Mouse (Mus musculus) yolk sac, embryonic 10.5 days (tissue): Measurements from ENCODE around the gene Gsg1.

ENCODE experiments used
- DNase-seq: peaks from one replicate; pipeline ENCODE4 v3.0.0-alpha.2; 2017; ENCODE audit warnings: low spot score

Gsg1 gene

DNA sequence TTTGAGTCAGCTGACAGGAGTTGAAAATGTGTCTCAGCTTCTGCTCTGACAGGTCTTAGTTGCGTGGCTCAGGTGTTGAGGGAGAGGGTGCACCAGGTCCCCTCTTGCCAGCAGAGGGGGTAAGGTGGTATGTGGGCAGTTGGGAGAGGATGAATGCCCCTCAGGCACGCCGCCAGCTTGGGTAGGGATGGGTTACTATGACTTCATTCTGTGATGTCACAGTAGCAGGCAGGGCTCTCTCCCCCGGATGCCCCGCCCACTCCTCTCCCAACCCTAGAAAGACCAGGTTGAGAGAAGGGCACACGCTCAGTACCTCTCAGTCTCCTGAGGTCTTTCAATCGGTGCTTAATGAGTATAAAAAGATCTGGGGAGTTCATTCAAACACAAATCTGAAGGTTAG is at the start of gene Gsg1:
Gene Gsg1 (minus strand): TSS at position 199 of the 400 bp plus-strand sequence.
- DNase-seq: no peak

DNA sequence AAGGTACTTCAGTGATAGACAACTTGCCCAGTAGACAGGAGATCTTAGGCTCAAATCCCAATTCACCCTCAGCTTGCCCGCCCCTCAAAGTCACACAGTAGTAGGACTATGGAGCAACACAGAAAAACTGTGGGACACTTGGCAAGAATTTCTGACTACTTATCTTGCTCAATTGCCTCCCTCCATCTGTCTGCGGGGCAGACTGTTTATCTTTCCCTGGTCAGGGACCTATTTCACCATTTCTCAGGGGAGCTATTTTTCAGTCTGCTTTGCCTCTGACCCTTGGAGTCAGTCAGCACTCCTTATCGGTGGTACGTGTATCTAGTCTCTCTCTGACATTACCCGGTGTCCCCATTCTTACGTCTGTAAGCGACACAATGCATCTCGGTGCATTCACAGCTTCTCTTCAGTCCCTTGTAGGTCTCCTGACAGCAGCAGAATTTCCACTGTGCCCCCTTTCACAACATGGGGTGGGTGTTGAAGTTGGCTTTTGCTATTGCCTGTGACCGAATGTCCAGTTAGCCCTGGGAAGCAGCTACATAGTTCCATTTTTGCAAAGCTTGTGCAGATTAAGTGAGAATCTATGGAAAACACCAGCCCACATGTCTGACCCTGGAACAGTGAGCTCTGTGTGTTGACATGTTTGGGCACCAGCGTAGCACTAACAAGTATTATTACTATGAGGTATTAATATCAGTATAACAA is 48.4 kb upstream of the Gsg1 start:
- no peak for DNase-seq

DNA sequence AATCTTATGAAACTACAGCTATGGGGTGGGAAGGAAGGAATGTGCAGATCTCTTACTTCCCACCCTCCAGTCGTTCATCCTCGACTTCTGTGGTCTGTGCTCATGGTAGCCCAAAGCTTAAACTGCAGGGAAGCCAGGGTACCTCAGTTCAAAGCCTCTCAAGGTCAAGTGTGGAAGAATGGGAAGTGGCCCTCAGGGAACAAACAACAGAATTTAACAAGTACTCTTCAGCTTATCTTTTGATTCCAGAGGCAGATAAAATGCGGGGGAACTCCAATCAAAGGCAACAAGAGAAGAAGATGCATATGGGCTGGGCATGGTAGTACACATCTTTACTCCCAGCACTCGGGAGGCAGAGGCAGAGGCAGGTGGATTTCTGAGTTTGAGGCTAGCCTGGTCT is 46.3 kb upstream of the Gsg1 start:
- no peak for DNase-seq

DNA sequence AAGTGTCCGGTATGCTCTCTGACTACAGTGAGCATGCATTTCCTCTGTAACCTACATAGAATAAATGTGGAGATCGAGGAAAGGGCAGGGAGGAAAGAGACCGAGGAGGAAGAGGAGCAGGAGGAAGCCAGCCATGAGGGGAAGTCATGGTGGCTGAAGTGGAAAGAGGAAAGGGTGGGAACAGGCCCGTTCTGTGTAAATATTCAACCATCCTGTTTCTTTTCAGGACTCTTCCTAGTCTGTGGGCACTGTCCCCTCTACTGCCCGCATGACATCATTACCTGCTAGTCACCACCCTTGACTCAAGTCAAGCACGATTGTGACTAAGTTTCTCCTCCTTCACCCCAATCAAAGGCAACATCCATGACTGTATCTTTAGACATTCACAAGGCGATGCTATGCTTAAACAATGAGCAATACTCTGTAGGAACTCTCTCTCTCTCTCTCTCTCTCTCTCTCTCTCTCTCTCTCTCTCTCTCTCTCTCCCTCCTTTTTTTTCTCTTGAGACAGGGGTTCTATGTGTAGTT is 44.9 kb upstream of the Gsg1 start:
- DNase-seq: no peak

DNA sequence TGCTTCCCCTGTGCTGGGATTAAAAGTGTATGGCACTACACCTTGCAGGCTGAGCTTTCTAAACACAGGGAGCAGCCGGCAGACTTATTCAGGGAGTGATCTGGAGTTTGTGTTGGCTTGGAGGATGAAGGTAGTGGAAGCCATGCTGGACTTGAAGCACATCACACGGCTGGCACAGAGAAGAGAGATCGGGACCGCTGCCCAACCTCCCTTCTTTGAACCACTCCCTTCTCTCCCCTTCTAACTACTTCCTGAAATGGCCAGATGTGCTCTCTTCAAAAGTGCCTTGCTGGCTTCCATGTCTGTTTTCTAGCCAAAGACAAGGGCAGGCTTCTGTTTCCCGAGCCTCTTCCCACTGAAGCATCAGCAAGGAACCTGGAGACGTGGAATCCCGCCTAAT is 43.4 kb upstream of the Gsg1 start:
- DNase-seq: no peak

DNA sequence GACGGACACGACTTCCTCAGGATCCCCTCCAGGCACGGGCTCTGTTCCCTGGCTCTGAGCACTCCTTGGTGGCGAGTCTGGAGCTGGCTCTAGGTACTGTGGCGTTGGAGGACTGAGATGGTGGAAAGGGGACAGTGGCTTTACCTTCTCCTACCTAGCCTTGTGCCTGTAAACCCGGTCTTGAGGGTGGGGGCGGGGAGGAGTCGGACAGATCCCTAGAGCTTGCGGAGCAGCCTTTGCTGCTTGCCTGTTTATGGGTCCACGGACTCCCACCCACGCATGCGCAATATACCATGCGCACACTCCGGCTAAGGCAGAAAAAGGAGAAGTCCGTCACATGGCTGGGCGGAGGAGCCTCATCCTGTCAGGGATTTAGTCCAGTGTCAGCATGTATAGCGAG is 42.1 kb upstream of the Gsg1 start:
- no peak for DNase-seq

DNA sequence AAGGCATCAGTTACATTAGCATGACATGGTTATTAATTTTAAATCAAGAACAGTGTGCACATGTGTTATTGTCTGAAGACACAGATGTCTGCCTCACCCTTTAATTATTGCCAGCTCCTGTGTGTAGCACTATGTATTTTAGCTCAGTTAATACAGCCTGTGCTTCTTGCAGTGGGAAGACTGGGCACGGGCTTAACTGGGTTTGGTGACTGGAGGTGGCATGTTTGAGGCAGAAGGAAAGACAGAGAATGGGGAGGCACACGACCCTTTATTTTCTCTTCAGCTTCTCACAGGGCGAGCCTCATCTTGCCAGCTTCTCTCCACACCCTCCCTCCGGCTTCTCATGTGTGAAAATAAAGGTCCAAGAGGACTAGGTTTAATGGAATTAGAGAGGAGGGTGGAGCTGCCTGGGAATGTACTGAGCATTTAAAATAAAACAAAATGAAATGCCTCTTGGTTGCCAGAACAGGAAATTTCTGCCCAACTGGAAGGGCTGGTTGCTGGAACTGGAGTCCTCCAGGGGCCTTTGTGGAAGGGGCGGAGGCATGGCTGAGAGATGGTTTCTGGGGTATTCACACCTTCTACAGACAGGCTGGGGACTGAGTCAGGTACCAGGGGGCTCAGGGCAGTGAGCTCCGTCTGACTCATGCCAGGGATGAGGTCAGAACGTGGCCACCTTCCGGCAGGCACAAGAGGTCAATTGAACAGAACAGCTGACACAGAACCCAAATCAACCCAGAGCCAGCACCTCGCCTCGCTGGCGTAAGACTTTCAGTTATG is 41.1 kb upstream of the Gsg1 start:
- no peak for DNase-seq

DNA sequence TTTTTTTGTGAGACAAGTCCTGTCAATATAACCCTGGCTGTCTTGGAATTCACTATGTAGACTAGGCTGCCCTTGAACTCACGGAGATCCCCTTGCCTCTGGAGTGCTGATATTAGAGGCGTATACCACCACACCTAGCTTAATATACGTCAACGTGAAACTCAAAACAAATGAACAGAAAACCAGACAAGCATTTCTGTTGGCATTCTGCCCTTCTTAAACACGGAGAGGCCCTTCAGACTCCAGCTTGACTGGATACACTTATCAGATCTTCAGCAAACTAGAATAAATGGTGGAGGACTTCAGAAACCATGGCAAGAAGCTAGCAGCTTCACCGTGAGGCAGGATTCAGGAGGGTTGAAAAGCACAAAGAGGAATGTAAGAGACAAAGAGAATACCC is 40.0 kb upstream of the Gsg1 start:
- DNase-seq: no peak

DNA sequence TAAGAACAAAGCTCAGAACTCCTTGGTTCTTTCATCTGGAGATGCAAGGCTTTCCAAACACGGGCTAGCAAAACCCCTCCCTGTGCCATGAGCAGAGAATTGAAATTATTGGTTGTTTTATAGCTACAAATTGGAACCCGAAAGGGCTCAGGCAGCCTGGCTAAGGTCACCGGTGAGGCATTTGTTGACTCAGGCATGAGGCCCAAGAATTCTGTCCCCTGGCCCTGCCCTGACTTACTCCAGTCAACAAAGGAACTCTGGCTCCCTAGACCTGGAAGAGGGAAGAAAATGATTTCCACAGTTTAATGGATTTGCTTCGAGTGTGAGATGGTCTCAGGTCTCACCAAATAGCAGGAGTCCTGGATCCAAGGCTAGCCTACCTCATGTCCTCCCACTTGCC is 38.2 kb upstream of the Gsg1 start:
- no peak for DNase-seq

DNA sequence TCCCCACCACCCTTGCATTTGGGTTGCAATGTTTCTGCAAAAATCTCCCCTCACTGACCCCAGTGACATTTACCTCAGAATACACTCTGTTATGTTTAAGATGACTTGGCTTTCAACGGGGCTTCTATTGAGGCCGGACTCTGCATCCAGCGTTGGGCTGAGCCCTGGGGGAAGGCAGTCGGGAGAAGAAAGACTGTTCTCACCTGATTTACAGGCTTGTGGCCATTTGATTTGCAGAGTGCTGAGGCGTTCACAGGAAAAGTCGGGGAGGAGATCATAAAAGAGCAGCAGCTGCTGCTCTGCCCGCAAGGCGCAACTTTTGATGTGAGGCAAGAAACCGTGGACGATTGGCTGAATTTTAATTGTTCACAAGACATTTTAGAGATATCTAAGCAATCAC is 25.7 kb upstream of the Gsg1 start:
- DNase-seq: no peak

DNA sequence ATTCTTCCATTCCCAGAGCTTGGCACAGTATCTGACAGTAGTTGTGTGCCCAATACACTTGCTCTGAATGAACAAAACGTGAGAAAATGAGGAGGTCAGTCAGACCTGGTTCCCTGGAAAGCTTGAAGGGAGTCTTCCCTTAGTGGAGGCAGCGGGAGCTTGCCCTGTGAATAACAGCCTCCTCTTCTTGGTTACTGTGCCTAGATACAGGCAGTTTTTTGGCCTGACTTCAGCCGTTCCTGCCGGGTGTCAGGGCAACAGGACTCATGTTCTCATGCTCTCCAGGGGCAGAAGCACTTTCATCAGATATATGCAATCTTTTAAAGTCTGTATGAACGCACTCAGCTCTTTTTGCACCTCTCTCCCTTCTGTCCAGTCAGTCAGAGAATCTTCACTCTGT is 25.1 kb upstream of the Gsg1 start:
- DNase-seq: no peak

DNA sequence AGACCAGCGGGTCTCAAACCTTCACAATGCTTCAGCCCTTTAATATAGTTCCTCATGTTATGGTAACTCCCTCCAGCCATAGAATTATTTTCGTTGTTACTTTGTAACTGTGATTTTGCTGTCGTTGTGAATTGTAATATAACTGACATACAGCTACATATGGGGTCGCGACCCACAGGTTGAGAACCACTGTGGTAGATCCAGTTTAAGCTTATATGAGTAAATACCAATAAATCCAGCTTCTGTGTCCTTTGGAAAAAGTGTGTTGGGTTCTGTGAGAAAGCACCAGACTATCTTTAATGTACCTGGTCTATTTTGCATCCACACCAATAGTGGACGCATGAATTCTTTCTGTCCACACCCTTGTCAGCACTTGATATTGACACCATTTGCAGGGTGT is 24.2 kb upstream of the Gsg1 start:
- no peak for DNase-seq

DNA sequence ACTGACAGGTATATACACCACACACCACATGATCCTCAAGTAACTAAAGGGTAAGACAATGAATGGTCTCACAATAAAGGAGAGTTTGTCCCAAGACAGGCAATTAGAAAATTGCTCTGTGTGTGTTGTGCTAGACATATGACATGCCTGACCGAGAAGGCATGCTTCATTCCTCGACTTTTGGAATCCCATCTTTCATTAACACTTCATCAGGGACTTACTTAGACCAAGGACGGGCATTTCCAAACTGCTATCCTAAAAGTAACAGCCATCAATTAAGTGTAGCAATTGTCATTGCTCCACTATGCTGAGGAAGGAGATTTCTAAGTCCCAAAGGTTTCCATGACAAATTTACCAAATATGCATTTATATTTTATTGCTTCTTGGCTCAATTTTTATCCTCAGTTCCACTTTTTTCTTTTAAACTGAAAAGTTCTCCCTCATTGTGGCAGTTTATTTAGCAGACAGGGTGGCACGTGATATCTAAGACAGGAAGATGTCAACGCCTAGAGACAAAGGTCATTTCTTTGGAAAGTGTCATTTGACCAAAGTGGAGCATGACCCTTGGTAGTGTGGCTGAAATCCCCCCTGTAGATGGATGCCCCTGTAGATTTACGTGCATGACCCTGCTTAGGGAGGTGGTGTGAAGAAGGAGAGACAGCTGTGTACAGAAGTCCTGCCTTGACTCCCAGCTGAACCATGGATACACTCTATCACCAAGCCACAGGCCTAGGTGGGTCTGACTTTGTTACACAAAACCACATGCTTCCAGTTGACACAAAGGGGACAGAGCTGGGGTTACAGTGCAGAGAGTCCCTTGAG is 22.5 kb upstream of the Gsg1 start:
- DNase-seq: no peak

DNA sequence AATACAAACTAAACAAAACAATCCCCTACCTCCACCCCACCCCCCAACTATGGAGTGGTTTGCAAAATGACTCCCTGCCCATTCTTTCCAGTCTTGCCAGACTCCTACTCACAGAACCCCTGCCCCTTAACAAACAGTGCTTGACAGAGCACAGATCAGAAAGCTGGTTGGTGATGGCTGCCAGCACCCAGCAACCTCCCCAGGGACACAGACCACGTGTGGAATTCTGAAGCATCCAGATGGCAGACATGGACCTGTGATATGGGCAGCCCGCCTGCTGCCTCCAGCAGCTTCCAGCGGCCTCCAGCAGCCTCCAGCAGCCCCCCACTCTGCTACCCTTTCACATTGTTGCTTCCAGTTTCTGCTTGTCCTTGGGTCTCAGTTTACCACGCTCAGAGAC is 21.1 kb upstream of the Gsg1 start:
- DNase-seq: no peak

DNA sequence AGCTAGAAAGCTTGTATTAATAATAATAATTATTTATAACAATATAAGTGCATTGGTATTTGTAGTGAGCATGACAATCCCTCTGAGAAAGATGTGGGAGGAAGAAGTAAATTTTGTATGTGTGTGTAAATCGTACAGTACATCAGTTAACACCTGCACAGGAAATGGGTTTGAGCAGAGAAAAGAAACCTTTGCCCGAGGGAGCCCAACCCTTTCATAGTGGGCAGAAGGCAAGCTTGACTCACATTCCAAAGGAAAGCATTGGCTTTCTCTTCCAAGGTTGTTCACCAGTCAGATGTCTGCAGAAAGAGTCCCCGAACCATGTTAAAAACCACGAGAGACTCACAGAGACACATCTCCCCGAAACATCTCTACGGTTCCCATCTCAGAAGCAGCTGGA is 18.9 kb upstream of the Gsg1 start:
- no peak for DNase-seq

DNA sequence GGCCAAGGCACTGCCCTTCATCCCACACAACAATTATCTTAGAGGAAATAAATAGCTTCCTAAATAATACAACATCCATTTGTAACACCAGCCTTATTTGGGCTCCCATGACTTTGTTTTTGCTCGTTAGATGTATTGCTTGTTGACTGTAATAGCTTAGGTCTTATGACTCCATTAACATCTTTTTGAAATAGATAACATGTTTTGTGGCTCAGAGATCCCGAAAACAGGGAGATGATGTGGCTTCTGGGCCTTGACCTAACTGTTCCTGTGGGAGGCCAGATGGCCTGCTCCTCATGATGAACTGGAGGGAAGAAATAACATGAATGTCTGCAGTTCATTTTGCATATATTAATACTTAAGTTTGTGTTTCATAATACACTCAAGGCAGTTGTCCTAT is 17.6 kb upstream of the Gsg1 start:
- DNase-seq: no peak

DNA sequence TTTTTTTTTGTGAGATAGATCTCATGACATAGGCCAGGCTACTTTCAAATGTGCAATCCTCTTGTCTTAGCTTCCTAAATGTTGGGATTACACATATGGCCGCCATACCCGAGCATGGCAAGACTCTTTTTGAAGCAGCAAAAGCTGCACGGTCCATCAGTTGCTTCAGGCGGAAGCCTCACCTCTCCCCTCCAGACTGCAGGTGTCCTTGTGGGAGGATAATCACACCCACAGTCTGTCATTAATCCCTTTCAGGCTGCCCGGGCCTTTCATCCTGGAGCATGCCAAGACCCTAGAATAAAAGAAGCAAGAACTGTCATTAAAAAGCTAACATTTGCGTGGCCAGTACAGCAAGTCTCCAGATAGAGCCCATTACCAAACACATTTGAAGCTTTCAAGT is 15.5 kb upstream of the Gsg1 start:
- no peak for DNase-seq

DNA sequence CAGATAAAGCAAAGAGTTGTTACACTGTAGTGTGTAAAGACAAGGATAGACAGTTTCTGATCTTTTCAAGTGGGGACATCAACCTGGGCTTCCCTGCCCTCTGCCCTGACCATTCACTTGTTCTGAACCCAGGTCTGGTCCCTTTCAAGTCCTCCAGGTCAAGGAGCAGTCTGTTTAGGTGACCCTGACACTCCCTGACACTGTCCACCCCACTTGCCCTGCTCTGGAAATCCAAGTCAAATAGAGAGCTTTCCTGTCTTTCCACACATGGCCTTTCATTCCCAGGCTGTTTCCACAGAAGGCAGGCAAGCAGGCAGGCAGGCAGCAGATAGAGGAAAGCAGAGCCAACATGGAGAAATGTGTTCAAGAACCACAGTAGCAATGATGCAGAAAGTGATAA is 14.2 kb upstream of the Gsg1 start:
- no peak for DNase-seq

DNA sequence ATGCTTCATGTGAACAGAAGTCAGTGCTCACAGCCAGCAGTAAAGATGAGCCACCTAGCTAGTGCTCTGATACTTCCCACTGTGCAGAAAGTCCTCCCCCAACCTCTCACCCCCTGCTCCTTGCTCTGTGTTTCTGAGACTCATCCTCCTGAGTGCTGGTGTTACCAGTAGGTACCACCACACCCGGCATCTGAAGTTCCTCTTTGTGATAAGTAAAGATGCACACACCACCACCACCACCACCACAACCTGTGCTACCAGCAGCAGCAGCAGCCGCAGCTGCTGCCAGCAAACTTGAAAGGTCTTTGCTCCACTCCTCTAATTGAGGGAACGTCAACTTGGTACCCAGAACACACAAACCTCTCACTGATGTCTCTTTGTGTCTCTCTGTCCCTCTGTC is 13.1 kb upstream of the Gsg1 start:
- no peak for DNase-seq

DNA sequence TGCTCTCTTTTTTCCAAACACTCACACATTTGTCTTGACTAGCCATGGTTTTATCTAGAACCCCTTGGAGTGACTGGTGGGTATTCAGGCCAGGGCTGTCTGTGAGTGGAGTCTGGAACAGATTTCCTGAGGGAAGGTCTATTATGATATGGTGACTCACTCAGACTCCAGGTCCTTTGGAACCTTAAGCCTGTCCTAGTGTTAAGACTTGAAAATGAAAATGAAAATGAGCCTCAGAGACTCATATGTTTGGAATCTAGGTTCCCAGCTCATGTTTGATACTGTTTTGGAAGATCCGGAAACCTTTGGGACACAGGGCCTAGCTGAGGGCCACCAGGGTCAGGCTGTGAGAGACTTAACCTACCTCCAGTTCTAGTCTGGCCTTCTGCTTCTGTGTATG is 11.9 kb upstream of the Gsg1 start:
- no peak for DNase-seq

DNA sequence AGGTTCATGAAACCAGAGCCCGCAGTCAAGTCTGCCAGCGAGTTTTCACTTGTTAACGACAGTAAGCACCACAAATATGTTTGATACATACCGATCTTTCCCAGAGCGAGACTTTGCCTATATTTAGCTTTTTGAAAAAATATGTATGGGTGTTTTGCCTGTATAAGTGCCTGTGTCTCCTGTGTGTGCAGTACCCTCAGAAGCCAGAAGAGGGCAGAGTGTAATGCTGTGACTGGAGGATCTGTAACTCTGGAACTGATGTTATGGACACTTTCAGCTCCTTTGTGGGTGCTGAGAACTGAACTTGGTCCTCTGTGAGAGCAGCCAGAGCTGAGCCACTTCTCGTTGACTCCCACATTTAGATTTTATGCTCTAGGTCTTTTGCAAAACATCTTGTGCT is 10.0 kb upstream of the Gsg1 start:
- DNase-seq: no peak

DNA sequence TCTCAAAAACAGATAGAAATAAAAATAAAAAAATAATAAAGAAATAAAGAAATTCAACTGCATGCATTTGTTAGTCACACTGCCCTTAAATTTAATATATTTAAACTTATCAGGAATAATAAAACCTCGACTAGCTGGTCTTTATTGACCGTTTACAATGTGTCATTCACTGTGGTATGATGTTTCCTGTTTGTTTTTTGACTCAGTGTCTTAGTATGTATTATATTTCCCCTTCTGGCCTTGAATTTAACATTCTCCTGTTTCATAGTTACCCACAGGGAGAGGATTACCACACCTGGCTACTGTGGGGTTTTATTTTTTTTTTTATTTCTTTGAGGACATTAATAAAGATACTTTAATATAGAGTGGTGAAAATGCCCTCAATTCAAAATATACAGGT is 8.4 kb upstream of the Gsg1 start:
- no peak for DNase-seq

DNA sequence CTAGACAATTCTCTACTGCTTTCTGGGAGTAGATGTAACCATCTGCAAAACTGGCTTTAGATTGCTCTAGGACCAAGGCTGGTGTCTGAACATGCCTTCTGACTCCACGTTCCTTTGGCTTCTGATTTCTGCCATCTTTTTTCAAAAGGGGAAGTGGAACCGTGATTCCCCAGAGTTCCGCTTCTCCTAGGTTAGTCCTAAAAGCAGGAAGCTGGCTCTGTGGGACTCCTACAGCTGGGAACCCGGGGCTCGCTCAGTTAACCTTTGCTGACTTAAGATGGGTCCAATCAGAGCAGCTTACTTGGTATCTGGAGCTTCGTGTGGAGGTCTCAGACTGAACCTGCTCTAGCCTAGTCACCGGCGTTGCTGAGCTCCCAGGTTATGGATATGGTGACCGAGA is 7.0 kb upstream of the Gsg1 start:
- no peak for DNase-seq
